Mouse (Mus musculus) C2C12 (cell line): ENCODE measurements around the gene Smarcal1.

Source experiments
- CEBPB ChIP-seq: IDR thresholded peaks from one replicate; pipeline ENCODE4 v1.6.1; 2011; ENCODE audit warnings: low read depth, mild to moderate bottlenecking, control low read depth, moderate library complexity
- CTCF ChIP-seq: IDR thresholded peaks from one replicate; pipeline ENCODE4 v1.5.1; 2011; ENCODE audit not compliant: control insufficient read depth, insufficient read depth, insufficient read length
- FOSL1 ChIP-seq: IDR thresholded peaks from one replicate; pipeline ENCODE4 v1.8.0; 2011; ENCODE audit warnings: mild to moderate bottlenecking, low read length; ENCODE audit not compliant: poor library complexity, insufficient read depth, severe bottlenecking
- MAX ChIP-seq: IDR thresholded peaks from one replicate; pipeline ENCODE4 v1.6.1; 2011; ENCODE audit warnings: mild to moderate bottlenecking, control low read depth

- TF ChIP-seq FOSL1 (no peak), CTCF (peak; percentile 18), MAX (no peak), CEBPB (no peak)
Observed at GRCm38 (mm10) chr1:72575121-72575520, 7.9 kb upstream of the Smarcal1 start.
